Mouse (Mus musculus) E14TG2a.4 (cell line): ENCODE measurements at regions not wholly inside any gene's neighbourhood (a gene's known extent, or its start where the extent isn't known, plus 50 kb on each side); places are given as distances from the start of the nearest gene placed in this dataset.

Experiments
- CTCF ChIP-seq: conservative IDR thresholded peaks from 2 replicates; pipeline ENCODE4 v1.5.1; 2014; ENCODE audit warnings: low read length
- POU5F1 ChIP-seq: IDR thresholded peaks from 2 replicates; pipeline ENCODE4 v1.6.1; 2014; ENCODE audit warnings: low read length, borderline replicate concordance

- TF ChIP-seq CTCF, result no peak
- no peak for TF ChIP-seq POU5F1
These were observed 252.2 kb downstream of the Map2k4 start for GRCm38 (mm10) chr11:65535726-65536442.
